Mouse (Mus musculus): ENCODE results near the gene Nr1h2.

Gene Nr1h2

DNA sequence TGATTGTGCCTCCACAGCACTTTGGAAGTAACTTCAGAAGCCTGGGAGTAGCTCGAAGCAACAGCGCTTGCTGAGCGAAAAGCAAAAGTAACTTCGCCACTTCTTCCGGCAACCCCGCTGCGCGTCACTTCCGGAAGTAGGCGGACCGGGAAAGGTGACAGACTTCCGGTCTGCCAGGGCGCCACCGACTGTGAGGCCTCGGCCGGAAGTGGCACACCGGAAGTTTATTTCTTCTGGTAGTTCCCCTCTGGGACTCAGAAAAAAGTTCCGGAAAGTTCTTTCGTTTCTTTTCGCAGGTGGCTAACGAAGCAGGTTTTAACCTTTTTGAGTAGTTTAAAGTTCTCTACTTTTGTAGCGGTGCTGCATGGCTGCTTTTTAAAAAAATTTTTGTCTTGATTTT, at the start of gene Nr1h2:
Gene Nr1h2, minus strand, starts transcription at position 126 of the 400 bp plus-strand sequence.
- DNase-seq = peak; percentile 97

DNA sequence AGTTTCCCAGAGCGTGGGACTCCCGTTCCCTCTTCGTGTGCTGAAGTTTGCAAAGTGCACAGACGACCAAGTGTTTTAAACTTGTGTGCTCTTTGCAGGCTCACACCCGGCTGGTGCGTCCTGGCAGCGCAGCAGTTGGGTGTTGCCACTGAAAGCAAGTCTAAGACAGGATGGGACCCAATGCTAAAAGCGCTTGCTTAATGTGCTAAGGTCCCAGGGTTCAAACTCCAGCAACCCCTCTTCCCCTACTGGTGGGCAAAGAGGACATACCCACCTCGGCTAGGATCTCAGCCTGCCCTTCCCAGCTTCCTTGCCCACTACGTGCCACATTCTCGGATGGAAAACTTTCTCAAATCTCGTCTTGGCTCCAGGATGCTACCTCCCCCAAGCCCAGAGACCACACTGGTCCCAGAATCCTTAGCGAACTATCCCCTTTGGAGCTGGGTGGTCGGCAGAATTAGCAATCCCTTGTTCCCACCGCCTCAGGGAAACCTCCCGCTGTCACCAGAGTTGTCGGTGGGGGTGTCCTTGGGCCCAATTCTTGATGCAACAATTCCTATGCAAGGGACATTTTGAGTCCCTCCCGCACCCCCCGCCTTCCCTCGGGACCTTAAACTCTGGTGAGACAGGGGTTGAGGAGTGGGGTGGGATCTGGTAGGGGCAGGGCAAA, 49.6 kb upstream of the Nr1h2 start:
- DNase-seq = no peak

GRCm38 (mm10) chr7:44602443-44602842, 48.7 kb upstream of the Nr1h2 start:
- no peak for DNase-seq

- no peak for DNase-seq
These were observed 47.9 kb upstream of the Nr1h2 start for GRCm38 (mm10) chr7:44601646-44602045.

DNA sequence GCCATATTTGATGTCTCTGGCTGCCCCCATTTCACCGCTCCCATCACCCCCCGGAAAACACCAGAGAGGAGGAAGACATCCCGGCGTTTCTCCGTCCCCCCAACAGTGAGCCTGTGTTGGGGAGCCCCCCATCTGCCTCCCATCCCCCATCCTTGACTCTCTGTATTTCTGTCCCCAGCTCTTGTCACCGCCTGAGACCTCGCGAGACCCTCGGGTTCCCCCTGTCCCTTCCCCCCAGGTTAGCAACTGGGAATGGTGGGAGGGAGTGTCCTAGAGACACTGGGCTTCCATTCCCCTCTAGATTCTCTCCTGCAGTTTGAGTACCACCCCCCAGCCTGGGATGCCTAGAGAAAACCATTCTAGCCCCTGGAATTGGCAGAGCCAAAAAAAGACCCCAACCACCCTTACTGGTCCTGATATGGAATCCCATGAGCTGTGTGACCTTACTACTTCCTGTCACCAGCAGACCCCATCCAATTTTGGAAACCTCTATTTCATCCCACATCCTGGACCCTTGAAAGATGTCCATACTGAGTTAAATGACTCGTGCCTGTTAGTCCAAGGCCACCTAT, 47.0 kb upstream of the Nr1h2 start:
- no peak for DNase-seq

GRCm38 (mm10) chr7:44598336-44598735, 44.6 kb upstream of the Nr1h2 start:
- no peak for DNase-seq

DNA sequence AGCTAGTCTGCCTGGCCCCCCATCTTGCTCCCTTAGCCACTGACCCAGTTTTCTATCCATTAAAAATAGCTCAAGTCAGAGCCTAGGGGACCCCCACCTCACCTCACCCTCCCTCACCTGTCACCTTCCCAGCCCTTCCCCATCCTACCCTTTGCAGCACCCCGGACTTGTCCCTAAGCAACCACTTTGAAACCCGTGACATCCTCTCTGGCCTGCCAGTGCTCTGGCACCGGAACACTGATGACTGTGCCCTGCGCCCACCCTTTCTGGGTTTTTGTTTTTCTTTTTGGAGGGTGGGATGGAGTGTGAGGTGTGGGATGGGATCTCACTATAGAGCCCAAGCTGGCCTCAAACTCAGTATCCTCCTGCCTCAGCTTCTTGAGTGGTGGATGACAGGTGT, 43.9 kb upstream of the Nr1h2 start:
- no peak for DNase-seq

GRCm38 (mm10) chr7:44596996-44597538, 43.3 kb upstream of the Nr1h2 start:
- DNase-seq = no peak

- DNase-seq = no peak
These were observed 42.3 kb upstream of the Nr1h2 start for GRCm38 (mm10) chr7:44596051-44596450.

- no peak for DNase-seq
These were observed 41.4 kb upstream of the Nr1h2 start for GRCm38 (mm10) chr7:44595131-44595561.

- DNase-seq = no peak
These were observed 40.5 kb upstream of the Nr1h2 start for GRCm38 (mm10) chr7:44594291-44594690.

GRCm38 (mm10) chr7:44593775-44594174, 40.0 kb upstream of the Nr1h2 start:
- peak; percentile 89 for DNase-seq

- no peak for DNase-seq
These were observed 39.3 kb upstream of the Nr1h2 start for GRCm38 (mm10) chr7:44593051-44593450.

DNA sequence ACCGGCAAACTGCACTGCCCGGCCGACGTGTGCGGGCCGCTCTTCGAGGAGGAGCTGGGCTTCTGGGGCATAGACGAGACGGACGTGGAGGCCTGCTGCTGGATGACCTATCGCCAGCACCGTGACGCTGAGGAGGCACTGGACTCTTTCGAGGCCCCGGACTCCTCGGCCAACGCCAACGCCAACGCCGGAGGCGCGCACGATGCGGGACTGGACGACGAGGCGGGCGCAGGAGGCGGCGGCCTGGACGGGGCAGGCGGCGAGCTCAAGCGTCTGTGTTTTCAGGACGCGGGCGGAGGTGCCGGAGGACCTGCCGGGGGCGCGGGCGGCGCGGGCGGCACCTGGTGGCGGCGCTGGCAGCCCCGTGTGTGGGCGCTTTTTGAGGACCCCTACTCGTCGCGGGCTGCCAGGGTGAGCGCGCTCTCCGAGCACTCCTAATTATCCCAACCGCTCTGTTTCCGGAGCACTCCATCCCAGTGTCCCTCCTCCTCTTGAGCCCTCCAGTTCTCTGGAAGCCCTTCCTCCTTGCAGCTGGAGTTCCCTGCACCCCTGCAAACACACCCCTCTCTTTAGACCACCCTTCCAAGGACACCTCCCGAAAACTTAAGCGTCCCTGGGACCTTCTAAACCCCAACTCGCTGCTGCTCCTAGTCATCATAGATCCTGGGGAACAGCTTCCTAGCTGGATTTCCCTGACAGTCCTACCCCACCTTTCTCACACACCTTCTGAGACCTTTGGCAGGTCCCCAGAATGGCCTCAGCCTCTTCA, 37.8 kb upstream of the Nr1h2 start:
- DNase-seq = peak; percentile 39

GRCm38 (mm10) chr7:44590402-44591347, 36.9 kb upstream of the Nr1h2 start, which contains the start of gene Kcnc3:
Kcnc3 (plus strand) TSS chr7:44590664.
- peak; percentile 80 for DNase-seq

- no peak for DNase-seq
These were observed 36.2 kb upstream of the Nr1h2 start for GRCm38 (mm10) chr7:44589946-44590345.

GRCm38 (mm10) chr7:44589149-44589548, 35.4 kb upstream of the Nr1h2 start:
- DNase-seq = peak; percentile 60

DNA sequence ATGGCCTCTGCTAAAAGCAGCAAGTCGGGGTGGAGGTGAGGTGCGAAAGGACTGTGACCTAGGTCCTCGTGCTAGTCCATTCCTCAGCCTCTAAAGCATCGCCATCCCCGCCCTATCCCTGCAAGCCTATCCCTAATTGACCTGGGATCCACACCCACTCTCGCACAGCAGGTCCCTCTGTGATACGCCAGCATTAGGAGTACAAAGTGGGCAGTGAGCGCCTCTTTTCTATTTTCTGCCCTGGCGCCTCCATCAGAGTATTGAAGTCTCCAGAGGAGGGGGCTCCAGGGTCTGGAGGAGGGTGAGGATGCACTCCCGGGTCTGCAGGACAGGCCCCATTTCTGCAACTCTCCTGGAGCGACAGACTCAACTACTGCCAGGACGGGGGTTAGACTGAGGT, 34.6 kb upstream of the Nr1h2 start:
- DNase-seq = no peak

GRCm38 (mm10) chr7:44587676-44588075, 33.9 kb upstream of the Nr1h2 start:
- DNase-seq = no peak

DNA sequence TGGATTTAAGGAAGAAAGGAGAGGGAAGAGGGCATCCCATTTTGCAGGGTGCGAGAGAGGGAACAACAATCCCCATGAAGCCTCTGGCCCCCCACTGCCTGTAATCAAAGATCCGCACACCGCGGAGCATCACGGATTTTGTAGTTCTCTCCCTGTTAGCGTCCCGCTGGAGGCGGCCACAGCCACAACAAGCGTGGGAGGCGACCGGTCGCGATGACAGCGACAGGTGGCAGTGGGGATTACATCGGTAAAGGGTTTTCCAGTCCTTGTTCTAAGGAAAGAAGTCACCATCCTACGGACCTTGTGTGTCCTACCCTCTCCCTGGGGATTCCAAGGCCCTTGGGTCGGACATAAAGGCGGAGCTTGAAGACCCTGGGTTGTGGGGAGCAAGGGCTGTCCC, 33.2 kb upstream of the Nr1h2 start:
- DNase-seq = peak; percentile 61

DNA sequence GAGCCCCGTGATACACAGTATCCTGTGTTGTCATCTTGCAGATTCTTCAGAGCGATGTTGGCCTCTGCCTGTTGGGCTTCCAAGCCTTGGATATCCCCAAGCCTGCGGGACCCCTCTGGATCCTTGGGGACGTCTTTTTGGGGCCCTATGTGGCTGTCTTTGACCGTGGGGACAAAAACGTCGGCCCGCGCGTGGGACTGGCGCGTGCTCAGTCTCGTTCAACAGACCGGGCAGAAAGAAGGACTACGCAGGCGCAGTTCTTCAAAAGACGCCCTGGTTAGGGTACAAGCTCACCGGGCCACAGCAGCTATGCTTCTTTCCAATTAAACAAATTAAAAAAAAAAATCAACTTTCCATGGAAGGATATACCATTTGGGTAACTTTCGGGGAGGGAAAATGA, 32.8 kb upstream of the Nr1h2 start:
- DNase-seq = peak; percentile 25

DNA sequence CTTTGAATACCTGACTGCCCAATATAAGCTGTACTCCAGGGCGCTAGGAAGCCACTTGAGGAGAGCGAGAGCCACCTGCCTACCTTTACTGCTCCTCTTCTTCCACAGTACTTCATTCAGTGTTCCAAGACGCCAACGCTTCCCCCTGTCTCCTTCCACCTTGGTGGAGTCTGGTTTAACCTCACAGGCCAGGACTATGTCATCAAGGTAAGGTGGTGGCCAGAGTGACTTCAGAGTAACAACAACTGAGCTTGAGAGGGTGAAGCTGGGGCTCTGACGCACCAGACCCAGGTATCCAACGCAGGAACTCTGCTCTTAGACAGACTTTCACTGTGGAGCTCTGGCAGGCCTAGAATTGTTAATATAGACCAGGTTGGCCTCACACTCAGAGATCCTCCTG, 31.9 kb upstream of the Nr1h2 start:
- no peak for DNase-seq

DNA sequence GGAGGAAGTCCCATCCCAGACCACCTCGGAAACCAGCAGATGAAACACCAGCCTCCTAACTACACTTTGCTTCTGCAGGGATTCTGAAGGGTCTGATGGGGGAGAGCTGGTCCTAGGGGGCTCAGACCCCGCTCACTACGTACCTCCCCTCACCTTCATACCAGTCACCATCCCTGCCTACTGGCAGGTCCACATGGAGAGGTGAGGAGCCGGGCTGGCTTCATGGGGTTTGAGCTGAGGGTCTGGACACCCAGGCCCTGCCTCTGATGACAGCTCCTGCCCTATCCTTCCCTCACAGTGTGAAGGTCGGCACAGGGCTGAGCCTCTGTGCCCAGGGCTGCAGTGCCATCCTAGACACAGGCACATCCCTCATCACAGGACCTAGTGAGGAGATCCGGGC, 31.2 kb upstream of the Nr1h2 start:
- DNase-seq = no peak
